Mouse (Mus musculus) liver, postnatal 0 days (tissue): ENCODE results near the gene Hist1h4c.

Experiments
- CTCF ChIP-seq: sonication (generic); IDR thresholded peaks from 2 replicates; pipeline ENCODE4 v1.5.1; 2016; ENCODE audit warnings: antibody characterized with exemption, low read depth
- EP300 ChIP-seq: IDR thresholded peaks from 2 replicates; pipeline ENCODE4 v1.6.1; 2016; ENCODE audit warnings: antibody characterized with exemption, low read depth, mild to moderate bottlenecking

- no peak for TF ChIP-seq CTCF
- no peak for TF ChIP-seq EP300
These were observed 38.8 kb upstream of the Hist1h4c start for GRCm38 (mm10) chr13:23737091-23737490.
